Mouse (Mus musculus) lung, embryonic 14.5 days (tissue): Measurements from ENCODE around the gene Tmub2. TPM values are rescaled to one million over a fixed set of nuclear protein-coding genes. Genes with fewer than 3 reads are reported as not detected.
A peak's percentile ranks its signal among the peaks of the same experiment; 100 is the strongest.

Experiments
- ATAC-seq: fragments of 200-750 bp; cut with Nextera tagmentation; 2 replicates; pipeline ENCODE4 v1.8.0; 2017; ENCODE audit warnings: mild to moderate bottlenecking, moderate TSS enrichment, moderate library complexity; ENCODE audit not compliant: insufficient read depth
- DNase-seq: peaks from one replicate; pipeline ENCODE4 v3.0.0-alpha.2; 2015
- H3K27ac ChIP-seq: fragments of 300-500 bp; sonication (generic); 2 replicates; pipeline ENCODE4 v1.5.1; 2014; ENCODE audit warnings: low read depth, mild to moderate bottlenecking, moderate library complexity
- H3K27me3 ChIP-seq: fragments of 300-500 bp; sonication (generic); 2 replicates; pipeline ENCODE4 v1.6.1; 2014; ENCODE audit warnings: low read length, control low read depth; ENCODE audit not compliant: insufficient read depth
- H3K36me3 ChIP-seq: fragments of 300-500 bp; sonication (generic); 2 replicates; pipeline ENCODE4 v1.6.1; 2014; ENCODE audit warnings: control low read depth; ENCODE audit not compliant: insufficient read depth
- H3K4me1 ChIP-seq: fragments of 300-500 bp; sonication (generic); 2 replicates; pipeline ENCODE4 v1.6.1; 2014; ENCODE audit warnings: antibody characterized with exemption, control low read depth; ENCODE audit not compliant: insufficient read depth
- H3K4me2 ChIP-seq: fragments of 300-500 bp; sonication (generic); 2 replicates; pipeline ENCODE4 v1.6.1; 2014; ENCODE audit warnings: mild to moderate bottlenecking
- H3K4me3 ChIP-seq: fragments of 300-500 bp; sonication (generic); 2 replicates; pipeline ENCODE4 v1.5.1; 2014; ENCODE audit warnings: low read depth, low read length
- H3K9ac ChIP-seq: fragments of 300-500 bp; sonication (generic); 2 replicates; pipeline ENCODE4 v1.6.1; 2014
- H3K9me3 ChIP-seq: fragments of 300-500 bp; sonication (generic); 2 replicates; pipeline ENCODE4 v1.6.1; 2016; ENCODE audit warnings: low read depth, low read length, control low read depth
- CTCF ChIP-seq: IDR thresholded peaks from 2 replicates; pipeline ENCODE4 v1.5.1; 2016; ENCODE audit warnings: antibody characterized with exemption, low read depth
- WGBS: fragments of 180-500 bp; shearing (Covaris S2); extraction: QIAGEN DNeasy Blood & Tissue Kit; methylation state at CpG from one replicate; pipeline ENCODE4 v1.1.7; 2014; 5-methylcytosine and 5-hydroxymethylcytosine counted together
- polyA plus RNA-seq: library from polyadenylated mRNA; unstranded; fragments of >200 nt; fragmentation: Nextera tagmentation; extraction: Ambion mirVana; gene quantifications from 2 replicates; pipeline ENCODE4 v1.2.1, GENCODE M21; 2014

Tmub2 gene
- polyA plus RNA-seq, 1 experiment from 2014 or later: 49.9 TPM

DNA sequence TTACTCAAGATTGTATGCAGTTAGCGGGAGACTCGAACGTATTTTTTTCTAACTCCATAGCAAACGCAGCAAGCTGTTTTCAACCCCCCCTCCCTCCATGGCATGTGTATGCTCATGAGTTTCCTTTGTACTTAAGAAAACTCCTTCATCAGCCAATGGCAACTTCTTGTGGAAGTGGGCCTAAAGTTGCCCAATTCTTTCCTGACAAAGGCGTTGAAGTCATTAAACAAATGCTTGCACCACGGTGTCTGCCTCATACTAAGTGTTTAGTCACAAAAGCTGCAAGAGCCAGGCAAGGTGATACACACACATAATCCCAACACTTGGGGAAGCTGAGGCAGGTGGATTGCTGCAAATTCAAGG lies 38.5 kb upstream of the Tmub2 start:
- Histone ChIP-seq H3K4me1 (0 out of 2 replicates have a peak, but pooled peaks cover 5% of the 10 kb centered on the region), H3K4me2 (peak overlapping the region; percentile 63; the same call in 1 of the 2 replicates), H3K9me3 (no peaks in the 10 kb centered on the region), H3K27me3 (no peaks in the 10 kb centered on the region), H3K27ac (peak overlapping the region; percentile 37; the same call in 1 of the 2 replicates), H3K4me3 (no peak overlapping the region), H3K36me3 (0 out of 2 replicates have a peak, but pooled peaks cover 7% of the 10 kb centered on the region), H3K9ac (no peak overlapping the region)
- peak; percentile 36 for DNase-seq
- no peak for ATAC-seq
- no peak for TF ChIP-seq CTCF
- 64% methylated on average over 6 of the region's 6 CpGs for WGBS

GRCm38 (mm10) chr11:102246871-102247270 lies 37.9 kb upstream of the Tmub2 start:
- no peak overlapping the region for H3K4me2 ChIP-seq
- peak; percentile 45 for TF ChIP-seq CTCF
- H3K4me1 ChIP-seq: 0 out of 2 replicates have a peak, but pooled peaks cover 5% of the 10 kb centered on the region
- DNase-seq: no peak
- H3K9ac ChIP-seq: no peak overlapping the region
- ATAC-seq: no peak
- H3K27ac ChIP-seq: no peak overlapping the region
- H3K36me3 ChIP-seq: peaks cover 13% of the 10 kb centered on the region; the same call in 1 of the 2 replicates
- H3K4me3 ChIP-seq: no peak overlapping the region
- H3K27me3 ChIP-seq: no peaks in the 10 kb centered on the region
- H3K9me3 ChIP-seq: no peaks in the 10 kb centered on the region
- 89% methylated on average over 4 of the region's 4 CpGs for WGBS

GRCm38 (mm10) chr11:102248630-102249230 lies 36.0 kb upstream of the Tmub2 start, which contains the start of gene BC030867:
Gene BC030867, plus strand, starts transcription at chr11:102248882.
- 0 out of 2 replicates have a peak, but pooled peaks cover 5% of the 10 kb centered on the region for H3K4me1 ChIP-seq
- WGBS: 1% methylated on average over 41 of the region's 41 CpGs
- peak; percentile 72 for ATAC-seq

DNA sequence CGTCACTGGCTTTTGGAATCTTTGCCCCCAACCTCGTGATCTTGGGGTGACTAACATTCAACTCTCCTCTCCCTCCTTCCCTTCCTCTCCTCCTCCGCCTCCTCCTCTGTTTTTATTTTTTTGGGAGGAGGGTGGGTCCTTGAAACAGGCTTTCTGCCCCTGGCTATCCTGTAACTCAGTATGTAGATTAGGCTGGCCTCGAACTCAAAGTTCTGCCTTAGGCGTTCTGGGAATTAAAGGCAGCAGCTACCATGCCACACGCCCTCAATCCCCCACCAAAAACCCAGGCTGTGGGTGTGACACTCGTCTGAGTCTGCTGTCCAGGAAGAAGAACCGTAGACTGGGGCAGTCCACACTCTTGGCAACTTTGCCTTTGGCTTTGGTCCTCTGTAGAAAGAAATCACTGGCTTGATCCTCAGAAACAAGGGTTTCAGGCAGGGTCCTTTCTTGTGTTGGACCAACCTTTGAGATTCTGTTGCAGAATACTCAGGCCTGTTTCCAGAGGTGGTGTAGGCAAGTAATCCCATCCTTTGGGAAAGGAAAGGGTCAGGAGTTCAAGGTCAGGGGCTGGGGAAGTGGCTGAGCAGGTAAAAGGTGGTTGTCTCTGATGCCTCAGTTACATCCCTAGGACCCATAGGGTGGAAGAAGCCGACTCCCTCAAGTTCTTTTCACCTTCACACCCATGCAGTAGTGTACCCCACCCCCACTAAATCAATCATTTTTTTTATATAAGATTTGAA lies 35.2 kb upstream of the Tmub2 start:
- ATAC-seq (no peak), DNase-seq (no peak)
- Histone ChIP-seq H3K9me3 (no peaks in the 10 kb centered on the region), H3K27me3 (no peaks in the 10 kb centered on the region), H3K4me3 (peak overlapping the region; percentile 80), H3K9ac (peak overlapping the region; percentile 77), H3K4me2 (peak overlapping the region; percentile 77), H3K27ac (no peak overlapping the region), H3K36me3 (peaks cover 29% of the 10 kb centered on the region), H3K4me1 (0 out of 2 replicates have a peak, but pooled peaks cover 5% of the 10 kb centered on the region)
- 10% methylated on average over 9 of the region's 9 CpGs for WGBS
- no peak for TF ChIP-seq CTCF

More at GRCm38 (mm10) chr11:102248630-102249230, 36.0 kb upstream of the Tmub2 start, which contains the start of gene BC030867:
- H3K9ac ChIP-seq: peak within 1 kb of the TSS; percentile 77
- H3K4me2 ChIP-seq: peak within 1 kb of the TSS; percentile 77
- H3K36me3 ChIP-seq: peaks cover 22% of the 10 kb centered on the region
- peak within 1 kb of the TSS; percentile 80 for H3K4me3 ChIP-seq
- DNase-seq: peak; percentile 100
- TF ChIP-seq CTCF: peak; percentile 79
- H3K27me3 ChIP-seq: no peaks in the 10 kb centered on the region
- no peaks in the 10 kb centered on the region for H3K9me3 ChIP-seq
- H3K27ac ChIP-seq: peak within 1 kb of the TSS; percentile 69

- H3K9me3 ChIP-seq: no peaks in the 10 kb centered on the region
- H3K27me3 ChIP-seq: no peaks in the 10 kb centered on the region
- H3K4me3 ChIP-seq: no peak overlapping the region
- H3K9ac ChIP-seq: no peak overlapping the region; the same call in 1 of the 2 replicates
- peak; percentile 57 for TF ChIP-seq CTCF
- no peak overlapping the region for H3K4me2 ChIP-seq
- no peak for ATAC-seq
- peak; percentile 51 for DNase-seq
- H3K4me1 ChIP-seq: no peaks in the 10 kb centered on the region
- 41% methylated on average over 9 of the region's 9 CpGs for WGBS
- peaks cover 82% of the 10 kb centered on the region for H3K36me3 ChIP-seq
- no peak overlapping the region for H3K27ac ChIP-seq
Measured at GRCm38 (mm10) chr11:102257514-102257913, 27.2 kb upstream of the Tmub2 start.

DNA sequence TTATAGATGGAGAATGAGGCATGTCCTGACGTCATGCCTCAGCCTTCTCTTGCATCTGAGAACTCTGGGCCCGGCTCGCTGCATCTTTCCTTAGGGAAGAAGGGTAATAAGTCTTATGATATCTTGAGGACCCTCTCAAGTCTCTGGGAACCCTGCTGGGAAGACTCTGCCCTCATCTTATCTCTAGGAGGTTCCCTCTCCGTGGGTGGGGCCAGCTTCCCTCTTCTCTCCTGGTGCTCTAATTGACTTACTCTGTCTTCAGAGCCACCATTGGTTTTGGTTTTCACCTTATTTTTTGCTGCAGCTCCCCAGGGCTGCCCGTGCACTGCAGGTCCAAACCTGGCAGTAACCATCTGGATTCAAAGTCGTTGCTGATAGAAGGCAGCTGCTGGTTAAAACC lies 26.6 kb upstream of the Tmub2 start:
- DNase-seq: no peak
- no peak for TF ChIP-seq CTCF
- H3K27ac ChIP-seq: no peak overlapping the region
- no peak for ATAC-seq
- WGBS: 70% methylated on average over 6 of the region's 6 CpGs
- H3K4me3 ChIP-seq: no peak overlapping the region
- no peaks in the 10 kb centered on the region for H3K4me1 ChIP-seq
- H3K36me3 ChIP-seq: peaks cover 81% of the 10 kb centered on the region
- no peak overlapping the region for H3K4me2 ChIP-seq
- H3K9ac ChIP-seq: no peak overlapping the region
- no peaks in the 10 kb centered on the region for H3K27me3 ChIP-seq
- H3K9me3 ChIP-seq: no peaks in the 10 kb centered on the region

GRCm38 (mm10) chr11:102258521-102258920 lies 26.2 kb upstream of the Tmub2 start:
- no peak overlapping the region for H3K4me3 ChIP-seq
- H3K36me3 ChIP-seq: peaks cover 85% of the 10 kb centered on the region
- H3K27me3 ChIP-seq: no peaks in the 10 kb centered on the region
- no peaks in the 10 kb centered on the region for H3K4me1 ChIP-seq
- no peak overlapping the region for H3K4me2 ChIP-seq
- 83% methylated on average over 3 of the region's 3 CpGs for WGBS
- DNase-seq: peak; percentile 42
- H3K27ac ChIP-seq: no peak overlapping the region
- H3K9ac ChIP-seq: no peak overlapping the region
- H3K9me3 ChIP-seq: no peaks in the 10 kb centered on the region
- peak; percentile 28 for TF ChIP-seq CTCF
- no peak for ATAC-seq
